Mouse (Mus musculus): ENCODE measurements around the gene Gm21060. TPM values are rescaled to one million over a fixed set of nuclear protein-coding genes. Genes with fewer than 3 reads are reported as not detected.
"Not testable (repeated sequence)": the region's sequence is repeated elsewhere in the genome, so short reads cannot be mapped to it uniquely, and the experiment has no call there.

The Gm21060 gene
- polyA plus RNA-seq (2015; fragmentation: Nextera tagmentation; extraction: Ambion mirVana) = not detected in 2 replicates

GRCm38 (mm10) chr19:61296969-61297368 is at the start of gene Gm21060:
TSS of gene Gm21060 (minus strand) at chr19:61297069.
- no peak within 1 kb of the TSS for H3K27ac ChIP-seq (ENCODE audit: low read depth, low read length)
- ATAC-seq = no peak
- H3K9me3 ChIP-seq (ENCODE audit: control insufficient read depth) = no peaks in the 10 kb centered on the region
- 88% methylated on average over 2 of the region's 2 CpGs for WGBS
- no peak within 1 kb of the TSS for H3K4me2 ChIP-seq (replicated peaks; ENCODE audit: low read depth)
- H3K27me3 ChIP-seq (replicated peaks; ENCODE audit: control insufficient read depth, insufficient read depth, low read length) = no peaks in the 10 kb centered on the region
- no peak within 1 kb of the TSS for H3K9ac ChIP-seq (ENCODE audit: low read depth, low read length)
- no peaks in the 10 kb centered on the region for H3K4me1 ChIP-seq (replicated peaks; ENCODE audit: control insufficient read depth, insufficient read depth, low read length)
- no peaks in the 10 kb centered on the region for H3K36me3 ChIP-seq (ENCODE audit: control insufficient read depth, insufficient read depth)
- no peak for TF ChIP-seq CTCF (IDR thresholded peaks at IDR 0.05; ENCODE audit: low read depth)
- no peak within 1 kb of the TSS for H3K4me3 ChIP-seq (ENCODE audit: low read depth, low read length)

GRCm38 (mm10) chr19:61320844-61321243 is 24.0 kb upstream of the Gm21060 start:
- not testable (repeated sequence) for H3K4me1 ChIP-seq (replicated peaks; ENCODE audit: control insufficient read depth, insufficient read depth, low read length); H3K4me2 ChIP-seq (replicated peaks; ENCODE audit: low read depth); H3K9me3 ChIP-seq (ENCODE audit: control insufficient read depth); H3K36me3 ChIP-seq (ENCODE audit: control insufficient read depth, insufficient read depth); H3K27ac ChIP-seq (ENCODE audit: low read depth, low read length); H3K27me3 ChIP-seq (replicated peaks; ENCODE audit: control insufficient read depth, insufficient read depth, low read length); ATAC-seq; H3K9ac ChIP-seq (ENCODE audit: low read depth, low read length); H3K4me3 ChIP-seq (ENCODE audit: low read depth, low read length)
- WGBS = 85% methylated on average over 3 of the region's 3 CpGs

- WGBS = 45% methylated on average over 11 of the region's 11 CpGs
- not testable (repeated sequence) for H3K4me1 ChIP-seq (replicated peaks; ENCODE audit: control insufficient read depth, insufficient read depth, low read length); ATAC-seq; H3K36me3 ChIP-seq (ENCODE audit: control insufficient read depth, insufficient read depth); H3K9me3 ChIP-seq (ENCODE audit: control insufficient read depth); H3K27ac ChIP-seq (ENCODE audit: low read depth, low read length); H3K9ac ChIP-seq (ENCODE audit: low read depth, low read length); H3K4me2 ChIP-seq (replicated peaks; ENCODE audit: low read depth); H3K27me3 ChIP-seq (replicated peaks; ENCODE audit: control insufficient read depth, insufficient read depth, low read length); H3K4me3 ChIP-seq (ENCODE audit: low read depth, low read length)
Observed at GRCm38 (mm10) chr19:61313185-61313584, 16.3 kb upstream of the Gm21060 start.

- not testable (repeated sequence) for H3K36me3 ChIP-seq (ENCODE audit: control insufficient read depth, insufficient read depth); H3K27me3 ChIP-seq (replicated peaks; ENCODE audit: control insufficient read depth, insufficient read depth, low read length); H3K4me2 ChIP-seq (replicated peaks; ENCODE audit: low read depth); H3K4me3 ChIP-seq (ENCODE audit: low read depth, low read length); H3K9ac ChIP-seq (ENCODE audit: low read depth, low read length); H3K9me3 ChIP-seq (ENCODE audit: control insufficient read depth); H3K27ac ChIP-seq (ENCODE audit: low read depth, low read length); H3K4me1 ChIP-seq (replicated peaks; ENCODE audit: control insufficient read depth, insufficient read depth, low read length); ATAC-seq
- WGBS = 88% methylated on average over 10 of the region's 10 CpGs
Observed at GRCm38 (mm10) chr19:61312400-61312799, 15.5 kb upstream of the Gm21060 start.

- WGBS = 48% methylated on average over 1 of the region's 1 CpGs
- H3K4me3 ChIP-seq (ENCODE audit: low read depth, low read length); H3K9ac ChIP-seq (ENCODE audit: low read depth, low read length); H3K9me3 ChIP-seq (ENCODE audit: control insufficient read depth); H3K27me3 ChIP-seq (replicated peaks; ENCODE audit: control insufficient read depth, insufficient read depth, low read length); H3K27ac ChIP-seq (ENCODE audit: low read depth, low read length); H3K4me2 ChIP-seq (replicated peaks; ENCODE audit: low read depth); H3K4me1 ChIP-seq (replicated peaks; ENCODE audit: control insufficient read depth, insufficient read depth, low read length); ATAC-seq; H3K36me3 ChIP-seq (ENCODE audit: control insufficient read depth, insufficient read depth): not testable (repeated sequence)
Observed at GRCm38 (mm10) chr19:61308083-61308482, 11.2 kb upstream of the Gm21060 start.

GRCm38 (mm10) chr19:61285033-61285432 is 11.8 kb downstream of the Gm21060 start:
- 74% methylated on average over 4 of the region's 4 CpGs for WGBS
- not testable (repeated sequence) for H3K9ac ChIP-seq (ENCODE audit: low read depth, low read length); H3K4me2 ChIP-seq (replicated peaks; ENCODE audit: low read depth); ATAC-seq; H3K4me1 ChIP-seq (replicated peaks; ENCODE audit: control insufficient read depth, insufficient read depth, low read length); H3K27me3 ChIP-seq (replicated peaks; ENCODE audit: control insufficient read depth, insufficient read depth, low read length); H3K36me3 ChIP-seq (ENCODE audit: control insufficient read depth, insufficient read depth); H3K4me3 ChIP-seq (ENCODE audit: low read depth, low read length); H3K9me3 ChIP-seq (ENCODE audit: control insufficient read depth); H3K27ac ChIP-seq (ENCODE audit: low read depth, low read length)

GRCm38 (mm10) chr19:61283581-61283980 is 13.3 kb downstream of the Gm21060 start:
- H3K27ac ChIP-seq (ENCODE audit: low read depth, low read length) = no peak overlapping the region
- ATAC-seq = no peak
- WGBS = 65% methylated on average over 1 of the region's 1 CpGs
- H3K9ac ChIP-seq (ENCODE audit: low read depth, low read length) = no peak overlapping the region
- no peak for TF ChIP-seq CTCF (IDR thresholded peaks at IDR 0.05; ENCODE audit: low read depth)
- no peaks in the 10 kb centered on the region for H3K36me3 ChIP-seq (ENCODE audit: control insufficient read depth, insufficient read depth)
- no peak overlapping the region for H3K4me2 ChIP-seq (replicated peaks; ENCODE audit: low read depth)
- H3K4me1 ChIP-seq (replicated peaks; ENCODE audit: control insufficient read depth, insufficient read depth, low read length) = no peaks in the 10 kb centered on the region
- H3K9me3 ChIP-seq (ENCODE audit: control insufficient read depth) = no peaks in the 10 kb centered on the region
- no peak overlapping the region for H3K4me3 ChIP-seq (ENCODE audit: low read depth, low read length)
- H3K27me3 ChIP-seq (replicated peaks; ENCODE audit: control insufficient read depth, insufficient read depth, low read length) = no peaks in the 10 kb centered on the region
